Mouse (Mus musculus): Measurements from ENCODE around the gene Gmppa.

DNA sequence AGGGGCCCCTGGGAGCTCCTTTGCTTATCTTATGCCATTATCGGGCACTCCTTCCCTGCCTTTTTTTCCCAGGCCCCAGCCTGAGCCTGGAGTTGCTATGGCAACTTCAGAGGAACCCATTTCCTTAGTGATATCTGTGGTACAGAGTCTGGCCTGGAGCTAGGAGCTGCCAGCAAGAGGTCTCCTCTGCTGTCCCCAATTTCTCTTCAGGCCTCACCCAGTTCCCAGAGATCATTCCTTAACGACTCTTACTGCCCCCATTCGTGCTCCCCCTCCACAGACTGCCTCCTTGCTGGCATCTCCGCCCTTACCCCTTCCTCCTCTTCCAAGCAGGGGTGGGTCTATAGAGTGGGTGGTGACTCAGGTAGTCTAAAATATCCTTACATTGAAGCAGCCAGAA lies 49.6 kb upstream of the Gmppa start:
- TF ChIP-seq CTCF (IDR thresholded peaks at IDR 0.05; ENCODE audit: borderline replicate concordance, insufficient read depth, low read length): no peak
- TF ChIP-seq POLR2A (IDR thresholded peaks at IDR 0.05; ENCODE audit: low read depth, low read length): no peak

All from embryonic fibroblast, embryonic 13.5 days (primary cell).